Mouse (Mus musculus) embryonic facial prominence, embryonic 15.5 days (tissue): ENCODE data around the gene Sdhaf3. TPM values are rescaled to one million over a fixed set of nuclear protein-coding genes. Genes with fewer than 3 reads are reported as not detected.
A peak's percentile ranks its signal among the peaks of the same experiment; 100 is the strongest.

Experiments used
- ATAC-seq: fragments of 200-750 bp; cut with Nextera tagmentation; 2 replicates; pipeline ENCODE4 v1.8.0; 2017; ENCODE audit warnings: low read depth, moderate TSS enrichment; ENCODE audit not compliant: insufficient number of reproducible peaks, low FRiP score, low TSS enrichment
- H3K27ac ChIP-seq: fragments of 300-500 bp; sonication (generic); replicated peaks from 2 replicates; pipeline ENCODE4 v1.5.1; 2015; ENCODE audit warnings: mild to moderate bottlenecking, inconsistent platforms
- H3K27me3 ChIP-seq: fragments of 300-500 bp; sonication (generic); 2 replicates; pipeline ENCODE4 v1.6.1; 2015; ENCODE audit warnings: inconsistent platforms
- H3K36me3 ChIP-seq: fragments of 300-500 bp; sonication (generic); 2 replicates; pipeline ENCODE4 v1.6.1; 2015; ENCODE audit warnings: mild to moderate bottlenecking, inconsistent platforms
- H3K4me1 ChIP-seq: fragments of 300-500 bp; sonication (generic); 2 replicates; pipeline ENCODE4 v1.6.1; 2015; ENCODE audit warnings: inconsistent platforms
- H3K4me2 ChIP-seq: fragments of 300-500 bp; sonication (generic); replicated peaks from 2 replicates; pipeline ENCODE4 v1.6.1; 2015; ENCODE audit warnings: mild to moderate bottlenecking, inconsistent platforms
- H3K4me3 ChIP-seq: fragments of 300-500 bp; sonication (generic); replicated peaks from 2 replicates; pipeline ENCODE4 v1.5.1; 2015; ENCODE audit warnings: mild to moderate bottlenecking, inconsistent platforms
- H3K9ac ChIP-seq: fragments of 300-500 bp; sonication (generic); 2 replicates; pipeline ENCODE4 v1.6.1; 2015; ENCODE audit warnings: inconsistent platforms
- H3K9me3 ChIP-seq: fragments of 300-500 bp; sonication (generic); replicated peaks from 2 replicates; pipeline ENCODE4 v1.6.1; 2016; ENCODE audit warnings: inconsistent platforms
- WGBS: fragments of 180-500 bp; shearing (Covaris S2); methylation state at CpG from one replicate; pipeline ENCODE4 v1.1.7; 2015; 5-methylcytosine and 5-hydroxymethylcytosine counted together
- polyA plus RNA-seq: library from polyadenylated mRNA; unstranded; fragments of >200 nt; fragmentation: Nextera tagmentation; extraction: Ambion mirVana; gene quantifications from 2 replicates; pipeline ENCODE4 v1.2.1, GENCODE M21; 2015

Sdhaf3 gene
- polyA plus RNA-seq: 4.5 and 5.2 TPM in 2 replicates

GRCm38 (mm10) chr6:6955764-6956561 is at the start of gene Sdhaf3:
Sdhaf3 (plus strand) TSS chr6:6956004.
- H3K9ac ChIP-seq: peak within 1 kb of the TSS; percentile 66
- WGBS: under 1% methylated on average over 52 of the region's 52 CpGs
- H3K4me2 ChIP-seq: peak within 1 kb of the TSS; percentile 64

GRCm38 (mm10) chr6:6909586-6909985 is 46.2 kb upstream of the Sdhaf3 start:
- Histone ChIP-seq H3K4me3 (no peak overlapping the region), H3K4me2 (no peak overlapping the region), H3K9me3 (no peaks in the 10 kb centered on the region), H3K36me3 (no peaks in the 10 kb centered on the region), H3K4me1 (no peaks in the 10 kb centered on the region), H3K9ac (no peak overlapping the region), H3K27ac (no peak overlapping the region), H3K27me3 (no peaks in the 10 kb centered on the region)
- 39% methylated on average over 8 of the region's 8 CpGs for WGBS
- ATAC-seq: no peak

More at GRCm38 (mm10) chr6:6955764-6956561, at the start of gene Sdhaf3:
- H3K27me3 ChIP-seq: no peaks in the 10 kb centered on the region
- peak within 1 kb of the TSS; percentile 66 for H3K4me3 ChIP-seq
- peak; percentile 98 for ATAC-seq
- H3K4me1 ChIP-seq: 0 out of 2 replicates have a peak, but pooled peaks cover 4% of the 10 kb centered on the region
- H3K9me3 ChIP-seq: no peaks in the 10 kb centered on the region
- H3K36me3 ChIP-seq: no peaks in the 10 kb centered on the region
- peak within 1 kb of the TSS; percentile 73 for H3K27ac ChIP-seq

- Histone ChIP-seq H3K9ac (no peak overlapping the region), H3K27me3 (no peaks in the 10 kb centered on the region), H3K4me3 (no peak overlapping the region), H3K4me2 (no peak overlapping the region), H3K9me3 (no peaks in the 10 kb centered on the region), H3K36me3 (no peaks in the 10 kb centered on the region), H3K4me1 (no peaks in the 10 kb centered on the region), H3K27ac (no peak overlapping the region)
- no peak for ATAC-seq
- WGBS: 75% methylated on average over 1 of the region's 1 CpGs
These were observed 41.5 kb upstream of the Sdhaf3 start for GRCm38 (mm10) chr6:6914304-6914703.

- 29% methylated on average over 5 of the region's 5 CpGs for WGBS
- no peak overlapping the region for H3K27ac ChIP-seq
- no peak for ATAC-seq
These were observed 40.8 kb upstream of the Sdhaf3 start for GRCm38 (mm10) chr6:6914849-6915525.

GRCm38 (mm10) chr6:6915526-6915915 is 40.3 kb upstream of the Sdhaf3 start:
- no peaks in the 10 kb centered on the region for H3K36me3 ChIP-seq
- no peak overlapping the region for H3K9ac ChIP-seq
- no peaks in the 10 kb centered on the region for H3K27me3 ChIP-seq
- H3K4me3 ChIP-seq: no peak overlapping the region
- ATAC-seq: no peak
- no peaks in the 10 kb centered on the region for H3K9me3 ChIP-seq
- no peaks in the 10 kb centered on the region for H3K4me1 ChIP-seq
- no peak overlapping the region for H3K4me2 ChIP-seq
- H3K27ac ChIP-seq: no peak overlapping the region
- 55% methylated on average over 9 of the region's 9 CpGs for WGBS

More at GRCm38 (mm10) chr6:6914849-6915525, 40.8 kb upstream of the Sdhaf3 start:
- H3K4me1 ChIP-seq: no peaks in the 10 kb centered on the region
- no peak overlapping the region for H3K4me2 ChIP-seq
- no peaks in the 10 kb centered on the region for H3K36me3 ChIP-seq
- no peak overlapping the region for H3K4me3 ChIP-seq
- no peak overlapping the region for H3K9ac ChIP-seq
- no peaks in the 10 kb centered on the region for H3K27me3 ChIP-seq
- H3K9me3 ChIP-seq: no peaks in the 10 kb centered on the region

GRCm38 (mm10) chr6:6917334-6917733 is 38.5 kb upstream of the Sdhaf3 start:
- H3K36me3 ChIP-seq: no peaks in the 10 kb centered on the region
- WGBS: 88% methylated on average over 4 of the region's 4 CpGs
- H3K9ac ChIP-seq: no peak overlapping the region
- no peaks in the 10 kb centered on the region for H3K4me1 ChIP-seq
- no peak overlapping the region for H3K4me3 ChIP-seq
- no peaks in the 10 kb centered on the region for H3K9me3 ChIP-seq
- ATAC-seq: no peak
- H3K27me3 ChIP-seq: no peaks in the 10 kb centered on the region
- no peak overlapping the region for H3K27ac ChIP-seq
- H3K4me2 ChIP-seq: no peak overlapping the region

- WGBS: 33% methylated on average over 1 of the region's 1 CpGs
- no peak overlapping the region for H3K4me3 ChIP-seq
- H3K4me2 ChIP-seq: no peak overlapping the region
- H3K27ac ChIP-seq: no peak overlapping the region
- H3K4me1 ChIP-seq: no peaks in the 10 kb centered on the region
- no peak for ATAC-seq
- H3K9ac ChIP-seq: no peak overlapping the region
- H3K27me3 ChIP-seq: no peaks in the 10 kb centered on the region
- no peaks in the 10 kb centered on the region for H3K36me3 ChIP-seq
- H3K9me3 ChIP-seq: no peaks in the 10 kb centered on the region
These were observed 30.5 kb upstream of the Sdhaf3 start for GRCm38 (mm10) chr6:6925264-6925663.

- Histone ChIP-seq H3K4me1 (no peaks in the 10 kb centered on the region), H3K9ac (no peak overlapping the region), H3K36me3 (no peaks in the 10 kb centered on the region), H3K4me2 (no peak overlapping the region), H3K9me3 (no peaks in the 10 kb centered on the region), H3K4me3 (no peak overlapping the region), H3K27me3 (no peaks in the 10 kb centered on the region), H3K27ac (no peak overlapping the region)
- no peak for ATAC-seq
- 80% methylated on average over 4 of the region's 4 CpGs for WGBS
These were observed 25.0 kb upstream of the Sdhaf3 start for GRCm38 (mm10) chr6:6930831-6931230.

GRCm38 (mm10) chr6:6931507-6931906 is 24.3 kb upstream of the Sdhaf3 start:
- no peak for ATAC-seq
- H3K9me3 ChIP-seq: no peaks in the 10 kb centered on the region
- H3K9ac ChIP-seq: no peak overlapping the region
- 84% methylated on average over 4 of the region's 4 CpGs for WGBS
- no peak overlapping the region for H3K27ac ChIP-seq
- no peak overlapping the region for H3K4me2 ChIP-seq
- H3K4me3 ChIP-seq: no peak overlapping the region
- no peaks in the 10 kb centered on the region for H3K36me3 ChIP-seq
- H3K4me1 ChIP-seq: no peaks in the 10 kb centered on the region
- no peaks in the 10 kb centered on the region for H3K27me3 ChIP-seq

GRCm38 (mm10) chr6:6940845-6941244 is 15.0 kb upstream of the Sdhaf3 start:
- Histone ChIP-seq H3K4me3 (no peak overlapping the region), H3K27ac (no peak overlapping the region), H3K4me2 (no peak overlapping the region), H3K4me1 (no peaks in the 10 kb centered on the region), H3K9ac (no peak overlapping the region), H3K36me3 (no peaks in the 10 kb centered on the region), H3K9me3 (no peaks in the 10 kb centered on the region), H3K27me3 (no peaks in the 10 kb centered on the region; the same call in 1 of the 2 replicates)
- WGBS: 40% methylated on average over 2 of the region's 2 CpGs
- ATAC-seq: no peak

- 55% methylated on average over 6 of the region's 6 CpGs for whole genome bisulfite sequencing
- Histone ChIP-seq H3K36me3 (no peaks in the 10 kb centered on the region), H3K27ac (no peak overlapping the region), H3K4me3 (no peak overlapping the region), H3K4me2 (no peak overlapping the region), H3K4me1 (no peaks in the 10 kb centered on the region), H3K9ac (no peak overlapping the region), H3K27me3 (no peaks in the 10 kb centered on the region; the same call in 1 of the 2 replicates), H3K9me3 (no peaks in the 10 kb centered on the region)
- ATAC-seq: no peak
These were observed 13.0 kb upstream of the Sdhaf3 start for GRCm38 (mm10) chr6:6942813-6943212.
